Mouse (Mus musculus): Measurements from ENCODE around the gene Synpo2l. TPM values are rescaled to one million over a fixed set of nuclear protein-coding genes. Genes with fewer than 3 reads are reported as not detected.
"Not testable (repeated sequence)": the region's sequence is repeated elsewhere in the genome, so short reads cannot be mapped to it uniquely, and the experiment has no call there.

The Synpo2l gene
- polyA plus RNA-seq, 1 experiment from 2014 or later: 11.7 TPM

GRCm38 (mm10) chr14:20640644-20641437 is 27.3 kb downstream of the Synpo2l start, which contains the start of gene Usp54:
TSS of gene Usp54 (minus strand) at chr14:20641063.
- ATAC-seq (ENCODE audit: insufficient number of reproducible peaks, insufficient read depth, low FRiP score, low TSS enrichment, low read depth): peak; percentile 88
- peak within 1 kb of the TSS; percentile 90 for H3K9ac ChIP-seq (replicated peaks)

GRCm38 (mm10) chr14:20639918-20640619 is 28.1 kb downstream of the Synpo2l start:
- Histone ChIP-seq H3K27ac (peak overlapping the region; percentile 93), H3K27me3 (no peaks in the 10 kb centered on the region), H3K9me3 (no peaks in the 10 kb centered on the region), H3K4me3 (replicated peaks) (peak overlapping the region; percentile 81), H3K4me1 (replicated peaks) (peaks cover 12% of the 10 kb centered on the region), H3K4me2 (peak overlapping the region; percentile 74), H3K9ac (replicated peaks) (peak overlapping the region; percentile 90), H3K36me3 (no peaks in the 10 kb centered on the region)
- WGBS: 3% methylated on average over 16 of the region's 16 CpGs
- ATAC-seq (ENCODE audit: insufficient number of reproducible peaks, insufficient read depth, low FRiP score, low TSS enrichment, low read depth): peak; percentile 54; the same call in 1 of the 2 replicates

More at GRCm38 (mm10) chr14:20640644-20641437, 27.3 kb downstream of the Synpo2l start, which contains the start of gene Usp54:
- Histone ChIP-seq H3K27me3 (no peaks in the 10 kb centered on the region), H3K4me1 (replicated peaks) (peaks cover 12% of the 10 kb centered on the region), H3K27ac (peak within 1 kb of the TSS; percentile 93), H3K4me3 (replicated peaks) (peak within 1 kb of the TSS; percentile 81), H3K36me3 (no peaks in the 10 kb centered on the region), H3K4me2 (peak within 1 kb of the TSS; percentile 74), H3K9me3 (no peaks in the 10 kb centered on the region)
- WGBS: under 1% methylated on average over 73 of the region's 73 CpGs

GRCm38 (mm10) chr14:20638702-20639101 is 29.5 kb downstream of the Synpo2l start:
- Histone ChIP-seq H3K36me3 (no peaks in the 10 kb centered on the region), H3K4me1 (replicated peaks) (peaks cover 12% of the 10 kb centered on the region), H3K27ac (no peak overlapping the region), H3K4me3 (replicated peaks) (no peak overlapping the region), H3K9me3 (no peaks in the 10 kb centered on the region), H3K27me3 (no peaks in the 10 kb centered on the region), H3K9ac (replicated peaks) (no peak overlapping the region), H3K4me2 (no peak overlapping the region)
- 92% methylated on average over 6 of the region's 6 CpGs for WGBS
- ATAC-seq (ENCODE audit: insufficient number of reproducible peaks, insufficient read depth, low FRiP score, low TSS enrichment, low read depth): no peak

- Histone ChIP-seq H3K4me3 (replicated peaks) (no peak overlapping the region), H3K9me3 (no peaks in the 10 kb centered on the region), H3K4me1 (replicated peaks) (peaks cover 12% of the 10 kb centered on the region), H3K9ac (replicated peaks) (no peak overlapping the region), H3K27me3 (no peaks in the 10 kb centered on the region), H3K27ac (no peak overlapping the region), H3K36me3 (no peaks in the 10 kb centered on the region), H3K4me2 (no peak overlapping the region)
- WGBS: 80% methylated on average over 2 of the region's 2 CpGs
- no peak for ATAC-seq (ENCODE audit: insufficient number of reproducible peaks, insufficient read depth, low FRiP score, low TSS enrichment, low read depth)
These were observed 30.2 kb downstream of the Synpo2l start for GRCm38 (mm10) chr14:20637818-20638574.

- WGBS: 91% methylated on average over 3 of the region's 3 CpGs
- not testable (repeated sequence) for H3K4me2 ChIP-seq; H3K4me3 ChIP-seq (replicated peaks); H3K27me3 ChIP-seq; H3K27ac ChIP-seq; ATAC-seq (ENCODE audit: insufficient number of reproducible peaks, insufficient read depth, low FRiP score, low TSS enrichment, low read depth); H3K9me3 ChIP-seq; H3K9ac ChIP-seq (replicated peaks); H3K36me3 ChIP-seq; H3K4me1 ChIP-seq (replicated peaks)
These were observed 31.2 kb downstream of the Synpo2l start for GRCm38 (mm10) chr14:20636968-20637367.

GRCm38 (mm10) chr14:20635546-20635945 is 32.6 kb downstream of the Synpo2l start:
- no peaks in the 10 kb centered on the region for H3K27me3 ChIP-seq
- no peaks in the 10 kb centered on the region for H3K36me3 ChIP-seq
- WGBS: 94% methylated on average over 2 of the region's 2 CpGs
- no peak overlapping the region for H3K4me3 ChIP-seq (replicated peaks)
- H3K27ac ChIP-seq: no peak overlapping the region
- H3K4me1 ChIP-seq (replicated peaks): peaks cover 6% of the 10 kb centered on the region
- H3K4me2 ChIP-seq: no peak overlapping the region
- no peak overlapping the region for H3K9ac ChIP-seq (replicated peaks)
- no peaks in the 10 kb centered on the region for H3K9me3 ChIP-seq
- ATAC-seq (ENCODE audit: insufficient number of reproducible peaks, insufficient read depth, low FRiP score, low TSS enrichment, low read depth): no peak

- ATAC-seq (ENCODE audit: insufficient number of reproducible peaks, insufficient read depth, low FRiP score, low TSS enrichment, low read depth): no peak
- Histone ChIP-seq H3K4me2 (no peak overlapping the region), H3K9me3 (no peaks in the 10 kb centered on the region), H3K4me3 (replicated peaks) (no peak overlapping the region), H3K4me1 (replicated peaks) (peaks cover 3% of the 10 kb centered on the region; the same call in 1 of the 2 replicates), H3K36me3 (no peaks in the 10 kb centered on the region), H3K9ac (replicated peaks) (no peak overlapping the region), H3K27ac (peak overlapping the region; percentile 25; the same call in 1 of the 2 replicates), H3K27me3 (no peaks in the 10 kb centered on the region)
- 56% methylated on average over 4 of the region's 4 CpGs for WGBS
These were observed 36.9 kb downstream of the Synpo2l start for GRCm38 (mm10) chr14:20631253-20631652.

GRCm38 (mm10) chr14:20626971-20627370 is 41.2 kb downstream of the Synpo2l start:
- no peaks in the 10 kb centered on the region for H3K27me3 ChIP-seq
- WGBS: 58% methylated on average over 3 of the region's 3 CpGs
- no peak overlapping the region for H3K4me3 ChIP-seq (replicated peaks)

GRCm38 (mm10) chr14:20626447-20626846 is 41.7 kb downstream of the Synpo2l start:
- no peak overlapping the region for H3K4me2 ChIP-seq
- no peaks in the 10 kb centered on the region for H3K9me3 ChIP-seq
- no peak overlapping the region for H3K27ac ChIP-seq
- no peaks in the 10 kb centered on the region for H3K27me3 ChIP-seq
- H3K4me3 ChIP-seq (replicated peaks): no peak overlapping the region
- no peaks in the 10 kb centered on the region for H3K36me3 ChIP-seq
- H3K9ac ChIP-seq (replicated peaks): no peak overlapping the region
- ATAC-seq (ENCODE audit: insufficient number of reproducible peaks, insufficient read depth, low FRiP score, low TSS enrichment, low read depth): no peak
- H3K4me1 ChIP-seq (replicated peaks): peaks cover 3% of the 10 kb centered on the region; the same call in 1 of the 2 replicates
- 61% methylated on average over 2 of the region's 2 CpGs for WGBS

More at GRCm38 (mm10) chr14:20626971-20627370, 41.2 kb downstream of the Synpo2l start:
- no peak for ATAC-seq (ENCODE audit: insufficient number of reproducible peaks, insufficient read depth, low FRiP score, low TSS enrichment, low read depth)
- peaks cover 3% of the 10 kb centered on the region; the same call in 1 of the 2 replicates for H3K4me1 ChIP-seq (replicated peaks)
- no peaks in the 10 kb centered on the region for H3K36me3 ChIP-seq
- no peak overlapping the region for H3K9ac ChIP-seq (replicated peaks)
- no peaks in the 10 kb centered on the region for H3K9me3 ChIP-seq
- no peak overlapping the region for H3K27ac ChIP-seq
- H3K4me2 ChIP-seq: no peak overlapping the region

GRCm38 (mm10) chr14:20622907-20623306 is 45.2 kb downstream of the Synpo2l start:
- Histone ChIP-seq H3K4me1 (replicated peaks) (no peaks in the 10 kb centered on the region), H3K4me3 (replicated peaks) (no peak overlapping the region), H3K27ac (no peak overlapping the region), H3K9ac (replicated peaks) (no peak overlapping the region), H3K27me3 (no peaks in the 10 kb centered on the region), H3K36me3 (peaks cover 4% of the 10 kb centered on the region; the same call in 1 of the 2 replicates), H3K9me3 (no peaks in the 10 kb centered on the region), H3K4me2 (no peak overlapping the region)
- WGBS: 93% methylated on average over 3 of the region's 3 CpGs
- ATAC-seq (ENCODE audit: insufficient number of reproducible peaks, insufficient read depth, low FRiP score, low TSS enrichment, low read depth): no peak

- whole genome bisulfite sequencing: 68% methylated on average over 2 of the region's 2 CpGs
- ATAC-seq (ENCODE audit: insufficient number of reproducible peaks, insufficient read depth, low FRiP score, low TSS enrichment, low read depth): no peak
- H3K4me1 ChIP-seq (replicated peaks): no peaks in the 10 kb centered on the region
These were observed 45.7 kb downstream of the Synpo2l start for GRCm38 (mm10) chr14:20622412-20622811.

More at GRCm38 (mm10) chr14:20622412-20622811, 45.7 kb downstream of the Synpo2l start:
- H3K9ac ChIP-seq (replicated peaks): no peak overlapping the region
- H3K4me3 ChIP-seq (replicated peaks): no peak overlapping the region
- H3K27ac ChIP-seq: no peak overlapping the region
- no peaks in the 10 kb centered on the region for H3K9me3 ChIP-seq
- H3K36me3 ChIP-seq: peaks cover 4% of the 10 kb centered on the region; the same call in 1 of the 2 replicates
- no peak overlapping the region for H3K4me2 ChIP-seq
- no peaks in the 10 kb centered on the region for H3K27me3 ChIP-seq

Data from limb, embryonic 12.5 days (tissue).